Comparison of ENCODE assay signal across 8 mouse cellular contexts in genomic region chr9:106368112-106368717, GRCm38 (mm10). TPM values are rescaled to one million over a fixed set of nuclear protein-coding genes. Genes with fewer than 3 reads are reported as not detected.
DNase-seq lines count a peak whose midpoint lies in the region; ATAC-seq and TF ChIP-seq lines count a peak whose summit lies in the region.

TSS of gene Dusp7 (plus strand) at chr9:106368632.

- peak within 1 kb of the TSS; percentile 79 for H3K4me3 ChIP-seq in G1E (ENCODE audit: low read depth, low read length)
- H3K4me3 ChIP-seq in forebrain, embryonic 14.5 days (ENCODE audit: low read depth, low read length), result peak within 1 kb of the TSS; percentile 79
- peak within 1 kb of the TSS; percentile 94 for H3K4me3 ChIP-seq in olfactory bulb, adult 2 months (ENCODE audit: insufficient read depth, low read depth, low read length)

- intact Hi-C loops in heart, postnatal 14 days (cut with DNase I), result loop anchor here (2.0 to 5.0 kb wide), 3 partner anchors 61 to 109 kb away; partner anchors contain the start of genes Parp3 and Rrp9

- TF ChIP-seq POLR2A in olfactory bulb, adult 2 months (IDR thresholded peaks at IDR 0.05; ENCODE audit: insufficient read depth, low read depth, low read length), result peak; percentile 55; the same call in 1 of the 2 replicates

- peak; percentile 86 for DNase-seq in G1E (ENCODE audit: low spot score)
- peak; percentile 82 for DNase-seq in cerebellum, adult 11 months
- peak; percentile 90 for DNase-seq in forebrain, embryonic 14.5 days (ENCODE audit: low spot score)
- peak; percentile 91 to 95 for DNase-seq in heart, postnatal 14 days
- DNase-seq in large intestine, adult 2 months (ENCODE audit: low read depth, low spot score), result no peak
- peak; percentile 86 to 91 for DNase-seq in lung, adult 18-20 months
- DNase-seq in testis, postnatal 14 days (ENCODE audit: low spot score), result peak; percentile 80

- peaks cover 63% of the 10 kb centered on the region for H3K4me1 ChIP-seq in G1E (ENCODE audit: insufficient read depth, low read depth, low read length)
- peaks cover 19% of the 10 kb centered on the region; the same call in 1 of the 2 replicates for H3K4me1 ChIP-seq in forebrain, embryonic 14.5 days (ENCODE audit: control insufficient read depth, insufficient read depth, low read length)
- H3K4me1 ChIP-seq in olfactory bulb, adult 2 months (ENCODE audit: control insufficient read depth, insufficient read depth, low read length), result peaks cover 29% of the 10 kb centered on the region

- whole genome bisulfite sequencing in forebrain, embryonic 14.5 days, result 0% methylated on average over 39 of the region's 57 CpGs
- 1% methylated on average over 48 of the region's 57 CpGs for WGBS in large intestine, adult 2 months
- WGBS in olfactory bulb, adult 2 months, result under 1% methylated on average over 57 of the region's 57 CpGs

- H3K9ac ChIP-seq in forebrain, embryonic 14.5 days (ENCODE audit: low read length), result peak within 1 kb of the TSS; percentile 91

- H3K36me3 ChIP-seq in G1E (replicated peaks), result peaks cover 32% of the 10 kb centered on the region
- peaks cover 15% of the 10 kb centered on the region for H3K36me3 ChIP-seq in forebrain, embryonic 14.5 days (ENCODE audit: control insufficient read depth, insufficient read depth, low read length)

- TF ChIP-seq CTCF in G1E (IDR thresholded peaks at IDR 0.05; ENCODE audit: low read depth, low read length), result no peak
- no peak for TF ChIP-seq CTCF in olfactory bulb, adult 2 months (IDR thresholded peaks at IDR 0.05; ENCODE audit: insufficient read depth, low read depth, low read length)

- peak within 1 kb of the TSS; percentile 95 for H3K27ac ChIP-seq in forebrain, embryonic 14.5 days (ENCODE audit: low read depth, low read length)
- H3K27ac ChIP-seq in olfactory bulb, adult 2 months (ENCODE audit: insufficient read depth, low read depth, low read length), result peak within 1 kb of the TSS; percentile 97

- no peak for ATAC-seq in G1E (ENCODE audit: extremely low read depth, insufficient number of reproducible peaks, low FRiP score, poor library complexity, severe bottlenecking)
- ATAC-seq in forebrain, embryonic 14.5 days, result peak; percentile 79

- no peaks in the 10 kb centered on the region for H3K9me3 ChIP-seq in G1E (replicated peaks)
- no peaks in the 10 kb centered on the region for H3K9me3 ChIP-seq in forebrain, embryonic 14.5 days (replicated peaks; ENCODE audit: control insufficient read depth, low read length)

- H3K4me2 ChIP-seq in forebrain, embryonic 14.5 days (ENCODE audit: low read length), result peak within 1 kb of the TSS; percentile 95

- H3K27me3 ChIP-seq in G1E (ENCODE audit: insufficient read depth, low read length), result peaks cover 14% of the 10 kb centered on the region
- H3K27me3 ChIP-seq in forebrain, embryonic 14.5 days (replicated peaks; ENCODE audit: control insufficient read depth, insufficient read depth, low read length), result no peaks in the 10 kb centered on the region

RNA-seq across cellular contexts. Expression of gene Dusp7, which starts in this region (rescaled TPM):
- total RNA-seq in G1E (2014; fragmentation: Nextera tagmentation) (49.3 and 50.4 TPM in 2 replicates), G1E (2017) (7.8 and 8.6 TPM in 2 replicates)
- polyA plus RNA-seq in G1E (2012), result 27.3 and 32.5 TPM in 2 replicates
- 10.2 and 11.3 TPM in 2 replicates for polyA plus RNA-seq in forebrain, embryonic 14.5 days (2014; fragmentation: Nextera tagmentation; extraction: Ambion mirVana)
- total RNA-seq in heart, postnatal 14 days (2021), result 10 to 100 TPM; 53.2 to 53.9 TPM
- polyA plus RNA-seq in large intestine, adult 2 months (2012; rRNA removed), result 12.6 and 15.2 TPM in 2 replicates
- polyA plus RNA-seq in olfactory bulb, adult 2 months (2012; ENCODE audit: insufficient read depth, insufficient read length, low replicate concordance, missing spikeins), result not detected in 2 replicates

Comparison
In these comparisons a context has a peak if more than half of its experiments do, and no peak if none do; other contexts are left out.
1. RNA of gene Dusp7 (polyA plus RNA-seq): 27.3 to 32.5 TPM in G1E, 12.6 to 15.2 TPM in large intestine, adult 2 months and 10.2 to 11.3 TPM in forebrain, embryonic 14.5 days; not detected in olfactory bulb, adult 2 months; every median in the first group is over 10 times any median in the second.
2. Peak in every context shown above with its lines, with median percentiles within 50 percentile points of each other: H3K4me3 ChIP-seq.